Mouse (Mus musculus) adrenal gland, postnatal 4 days (tissue): Measurements from ENCODE around the gene Iqcf1. TPM values are rescaled to one million over a fixed set of nuclear protein-coding genes. Genes with fewer than 3 reads are reported as not detected.
A peak's percentile ranks its signal among the peaks of the same experiment; 100 is the strongest.

Source experiments
- DNase-seq, 2 experiments: peaks; one replicate each; pipeline ENCODE4 v3.0.0; 2021 to 2022; ENCODE audit warnings: low spot score in 2 of 2, mixed read lengths in 2 of 2
- total RNA-seq, 2 experiments: library from RNA; stranded (reverse); gene quantifications; 2 replicates each; pipeline ENCODE4 v1.2.3; 2021

Gene Iqcf1
- total RNA-seq, 2 experiments from 2014 or later = not detected

DNA sequence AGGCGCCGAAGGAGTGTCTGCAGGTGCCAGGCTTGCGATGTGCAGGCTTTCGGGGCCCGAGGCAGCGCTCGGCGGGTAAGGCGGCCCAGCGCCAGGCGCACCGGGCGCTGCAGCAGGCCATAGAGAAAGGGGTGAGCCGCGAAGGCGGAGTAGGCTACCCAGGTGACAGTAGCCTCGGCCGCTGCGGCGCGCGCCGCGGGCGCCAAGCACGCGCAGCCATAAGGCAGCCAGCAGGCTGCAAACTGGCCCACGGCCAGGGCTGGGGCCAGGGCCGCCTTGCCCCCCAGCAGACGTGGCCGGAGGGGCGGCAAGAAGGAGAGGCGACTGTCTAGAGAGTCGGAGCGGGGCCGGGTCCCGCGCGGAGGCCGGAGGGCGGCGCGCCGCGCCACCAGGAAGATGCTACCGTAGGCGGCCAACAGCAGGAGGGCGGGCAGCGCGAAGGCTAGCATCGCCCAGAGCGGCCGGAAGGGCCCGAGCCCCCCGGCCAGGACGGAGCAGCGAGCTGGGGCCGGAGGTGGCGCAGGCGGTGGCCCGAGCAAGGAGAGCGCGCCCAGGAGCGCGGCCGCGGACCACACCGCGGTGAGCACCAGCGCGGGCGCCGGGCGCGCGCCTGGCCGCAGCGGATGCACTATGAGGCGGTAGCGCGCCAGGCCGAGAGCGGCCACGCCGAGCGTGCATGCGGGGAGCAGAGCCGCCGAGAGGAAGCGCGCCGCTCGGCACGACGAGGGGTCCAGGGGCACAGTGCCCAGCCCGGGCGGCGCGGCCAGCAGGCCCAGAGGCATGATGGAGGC lies 34.8 kb upstream of the Iqcf1 start:
- DNase-seq = no peak

DNA sequence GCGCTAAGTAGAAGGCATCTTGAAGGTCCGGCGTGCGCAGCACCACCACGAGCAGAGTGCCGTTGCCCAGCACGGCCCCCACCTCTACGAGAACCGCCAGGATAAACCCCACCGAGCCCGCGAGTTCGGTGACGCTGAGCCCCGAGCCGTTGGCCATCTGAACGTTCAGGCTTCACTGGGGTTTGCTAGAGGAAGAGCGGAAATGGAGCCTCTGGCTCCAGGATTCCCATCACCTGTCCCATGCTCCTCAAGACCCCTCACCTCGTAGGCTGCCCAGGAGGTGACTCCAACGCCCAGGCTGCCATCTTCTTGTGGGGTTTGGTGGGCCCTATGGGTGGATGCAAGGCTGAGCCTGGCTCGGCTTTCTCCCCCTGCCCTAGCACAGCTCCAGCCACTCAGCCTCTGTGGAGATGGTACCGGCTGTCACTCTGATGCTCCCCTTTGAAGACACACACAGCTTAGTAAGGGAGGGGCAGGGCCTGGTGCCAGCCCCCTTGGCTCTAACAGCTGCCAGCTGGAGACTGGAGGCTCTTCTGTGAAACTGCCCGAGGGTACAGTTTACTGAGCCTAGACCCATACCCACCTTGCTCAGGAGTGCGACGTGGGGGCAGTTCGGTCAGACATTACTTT lies 34.1 kb upstream of the Iqcf1 start, which contains the start of gene Gpr62:
Gene Gpr62 (minus strand): TSS at position 368 of the 630 bp plus-strand sequence.
- no peak for DNase-seq

GRCm38 (mm10) chr9:106466721-106467120 lies 33.0 kb upstream of the Iqcf1 start:
- DNase-seq = no peak

GRCm38 (mm10) chr9:106467746-106468145 lies 32.0 kb upstream of the Iqcf1 start:
- DNase-seq = no peak

DNA sequence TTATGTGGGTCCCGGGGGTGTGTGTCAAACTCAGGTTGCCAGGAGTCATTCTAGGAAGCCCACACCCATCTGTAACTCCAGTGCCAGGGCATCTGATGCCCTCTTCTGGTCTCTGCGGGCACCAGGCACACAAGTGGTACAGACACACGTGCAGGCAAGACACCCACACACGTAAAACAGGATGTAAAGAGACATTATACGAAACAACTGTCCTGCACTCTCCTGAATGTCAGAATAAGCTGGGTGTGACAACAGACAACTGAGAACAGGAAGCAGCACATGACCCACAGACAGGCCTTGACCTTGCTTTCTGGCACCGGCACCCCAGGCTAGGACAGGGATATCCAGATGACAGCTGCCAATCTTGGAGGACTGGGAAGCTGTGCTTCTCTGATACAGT lies 30.4 kb upstream of the Iqcf1 start:
- DNase-seq = no peak

- DNase-seq = no peak
Observed at GRCm38 (mm10) chr9:106469776-106470175, 30.0 kb upstream of the Iqcf1 start.

- DNase-seq = no peak
Observed at GRCm38 (mm10) chr9:106470991-106471750, 28.6 kb upstream of the Iqcf1 start.

GRCm38 (mm10) chr9:106471892-106472291 lies 27.9 kb upstream of the Iqcf1 start:
- no peak for DNase-seq

- DNase-seq = no peak
Observed at GRCm38 (mm10) chr9:106472321-106472720, 27.4 kb upstream of the Iqcf1 start.

GRCm38 (mm10) chr9:106473081-106473752 lies 26.6 kb upstream of the Iqcf1 start:
- DNase-seq = no peak

DNA sequence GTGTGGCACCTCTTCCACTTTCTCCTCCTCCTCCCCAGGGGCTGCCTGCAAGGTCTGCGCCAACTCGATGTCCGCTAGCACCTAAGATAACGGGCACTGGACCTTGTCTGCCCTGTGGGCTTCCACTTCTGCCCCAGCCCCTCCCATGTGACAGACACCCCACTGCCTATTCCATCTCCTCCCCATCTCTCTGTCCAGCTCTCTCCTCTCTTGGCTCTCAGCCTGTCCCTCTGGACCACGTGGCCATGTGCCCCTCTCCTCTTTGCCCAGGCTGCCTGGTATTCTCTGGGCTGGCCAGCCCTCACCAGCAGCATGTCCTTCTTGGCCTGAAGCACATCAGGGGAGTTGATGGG lies 26.0 kb upstream of the Iqcf1 start:
- no peak for DNase-seq

DNA sequence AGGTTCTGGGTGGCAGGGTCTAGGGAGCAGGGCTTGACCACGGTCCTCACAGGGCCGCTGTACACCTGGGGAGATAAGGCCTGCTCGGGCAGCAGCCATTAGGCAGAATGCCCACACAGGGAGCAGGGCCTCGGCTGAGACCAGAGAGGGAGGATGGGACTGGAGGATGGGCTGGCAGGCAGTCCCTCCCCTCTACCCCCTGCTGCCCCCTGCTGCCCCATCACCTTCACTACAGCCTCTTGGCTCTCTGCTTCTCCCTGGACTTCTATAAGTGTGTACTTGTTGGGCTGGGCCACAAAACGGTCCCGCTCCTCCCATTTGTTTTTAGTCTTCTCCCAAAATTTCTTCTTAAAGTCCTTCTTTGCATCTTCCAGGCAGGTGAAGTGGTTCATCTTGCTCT lies 25.3 kb upstream of the Iqcf1 start:
- peak in 1 of 2 experiments; percentile 62 for DNase-seq

DNA sequence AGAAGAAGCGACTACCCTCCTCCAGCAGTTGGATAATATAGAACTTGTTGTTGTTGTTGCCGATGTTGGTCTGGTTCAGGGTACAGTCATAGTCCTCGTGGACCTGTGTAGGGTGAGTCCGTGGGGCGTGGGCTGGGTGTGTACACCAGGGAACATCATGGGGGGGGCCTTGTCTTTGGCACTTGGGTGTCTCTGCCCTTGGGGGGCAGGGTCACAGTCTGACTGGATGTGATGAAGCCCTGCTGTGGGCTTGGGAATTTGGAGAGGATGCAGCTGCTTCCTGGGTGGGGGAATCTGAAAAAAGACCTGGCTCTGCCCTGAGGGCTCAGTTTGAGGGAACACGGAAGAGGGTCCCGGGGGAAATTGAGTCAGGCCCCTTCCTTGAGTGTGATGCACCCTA lies 24.7 kb upstream of the Iqcf1 start:
- DNase-seq = no peak

- no peak for DNase-seq
Observed at GRCm38 (mm10) chr9:106475663-106476001, 24.1 kb upstream of the Iqcf1 start, which contains the start of gene Rrp9. Gene Rrp9 (plus strand): TSS chr9:106475963.

DNA sequence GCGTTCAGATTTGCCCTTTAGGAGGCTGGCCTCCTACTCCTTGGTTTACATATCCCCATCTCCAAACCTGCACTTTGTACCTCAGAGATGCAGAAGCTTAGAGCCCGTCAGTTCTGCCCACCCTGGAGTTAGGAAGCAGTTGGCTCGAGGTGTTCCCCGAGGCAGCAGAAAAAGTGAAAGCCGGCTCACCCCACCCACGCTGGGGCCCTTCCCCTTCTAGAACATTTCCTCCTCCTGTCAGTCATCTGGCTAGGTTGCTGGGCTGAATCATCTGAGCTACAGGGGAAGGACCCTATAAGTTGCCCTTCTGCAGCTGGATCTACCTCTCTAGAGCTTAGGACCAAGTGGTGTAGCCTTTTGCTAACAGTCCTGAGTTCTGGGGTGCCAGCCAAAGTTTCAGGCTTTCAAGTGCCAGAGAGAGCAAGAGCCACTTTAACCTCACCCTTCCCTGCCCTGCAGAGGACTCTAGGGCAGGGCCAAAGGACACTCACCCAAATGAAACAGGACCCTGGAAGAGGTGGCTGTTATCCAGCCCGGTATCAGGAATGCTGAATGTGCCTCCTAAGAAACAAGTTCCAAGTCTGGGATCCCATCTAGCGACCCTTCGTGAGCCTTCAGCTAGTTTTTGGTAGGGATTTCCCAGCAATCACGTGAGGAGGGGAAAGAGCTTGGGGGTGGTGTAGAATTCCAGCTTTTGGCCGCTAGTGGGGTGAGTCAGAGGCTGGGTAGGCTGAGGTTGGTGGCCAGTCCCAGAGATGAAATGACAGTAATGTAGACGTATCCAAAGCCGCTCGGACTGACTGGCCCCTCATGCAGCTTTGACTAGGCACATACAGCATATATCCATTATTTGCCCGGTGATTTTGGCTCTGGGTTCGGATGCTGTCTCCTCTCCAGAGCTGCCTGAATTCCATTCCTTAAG lies 23.5 kb upstream of the Iqcf1 start:
- DNase-seq = no peak

DNA sequence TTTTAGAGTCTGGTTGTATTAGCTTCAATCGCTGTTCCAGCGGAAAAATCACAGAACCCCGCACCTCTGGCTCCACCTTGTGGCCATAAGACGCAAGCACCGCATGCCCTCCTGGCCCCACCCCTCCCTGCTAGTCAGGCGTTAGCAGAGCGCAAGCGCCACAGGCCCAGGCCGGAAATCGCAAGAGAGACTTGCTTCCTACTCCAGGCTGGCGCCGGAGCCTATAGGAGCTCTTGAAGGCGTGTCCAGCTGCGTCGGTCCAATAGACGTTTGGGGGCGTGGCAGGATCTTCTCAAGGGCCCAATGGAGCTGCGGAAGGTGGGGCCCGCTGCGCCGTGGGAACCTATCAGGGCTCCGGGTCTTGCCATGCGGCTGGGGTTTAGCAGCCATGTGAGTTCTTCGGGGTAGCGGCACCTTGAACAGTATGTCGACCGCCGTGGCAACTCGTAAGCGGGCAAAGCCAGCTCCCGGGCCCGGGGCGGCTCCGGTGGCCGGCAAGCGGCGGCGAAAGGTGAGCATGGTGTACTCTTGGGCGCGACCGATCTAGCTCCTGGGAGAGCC lies 22.8 kb upstream of the Iqcf1 start, which contains the start of gene Parp3:
Gene Parp3 (minus strand): TSS at position 26 of the 561 bp plus-strand sequence.
- peak; percentile 87 to 97 for DNase-seq

DNA sequence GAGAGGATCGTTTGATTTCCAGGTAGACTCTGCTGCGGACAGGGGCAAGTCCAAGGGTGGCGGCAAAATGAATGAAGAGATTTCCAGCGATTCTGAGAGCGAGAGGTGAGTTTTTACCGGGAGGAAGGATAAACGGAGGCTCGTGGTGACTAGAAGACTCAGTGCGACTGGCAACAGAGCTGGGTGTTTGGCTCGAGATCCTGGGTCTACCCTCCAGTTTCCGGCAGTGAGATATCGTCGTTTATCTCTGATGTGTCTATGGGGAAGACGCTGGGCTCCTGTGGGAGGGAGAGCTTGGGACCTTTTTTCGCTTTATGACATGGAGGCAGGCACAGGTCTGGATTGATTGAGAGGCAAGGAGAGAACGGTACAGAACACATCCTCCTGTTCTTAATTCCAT lies 22.1 kb upstream of the Iqcf1 start:
- DNase-seq = no peak

DNA sequence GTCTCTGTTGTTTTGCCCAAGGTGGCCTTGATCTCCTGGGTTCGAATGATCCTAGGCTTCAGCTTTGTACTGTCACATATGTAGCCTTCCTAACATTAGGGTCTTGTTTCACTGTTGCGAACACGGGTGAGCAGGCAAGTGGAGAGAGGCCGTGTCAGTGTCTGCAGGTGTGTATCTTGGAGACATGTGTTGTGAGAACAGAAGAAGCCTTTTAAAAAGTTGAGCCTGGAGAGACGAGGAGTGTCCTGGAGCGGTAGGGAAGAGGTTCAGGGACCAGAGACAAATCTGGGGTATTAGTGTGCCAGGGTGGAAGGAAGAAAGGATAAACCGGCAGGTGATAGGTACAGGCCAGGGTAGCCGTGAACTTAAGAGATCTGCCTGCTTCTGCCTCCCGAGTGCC lies 21.7 kb upstream of the Iqcf1 start:
- no peak for DNase-seq

DNA sequence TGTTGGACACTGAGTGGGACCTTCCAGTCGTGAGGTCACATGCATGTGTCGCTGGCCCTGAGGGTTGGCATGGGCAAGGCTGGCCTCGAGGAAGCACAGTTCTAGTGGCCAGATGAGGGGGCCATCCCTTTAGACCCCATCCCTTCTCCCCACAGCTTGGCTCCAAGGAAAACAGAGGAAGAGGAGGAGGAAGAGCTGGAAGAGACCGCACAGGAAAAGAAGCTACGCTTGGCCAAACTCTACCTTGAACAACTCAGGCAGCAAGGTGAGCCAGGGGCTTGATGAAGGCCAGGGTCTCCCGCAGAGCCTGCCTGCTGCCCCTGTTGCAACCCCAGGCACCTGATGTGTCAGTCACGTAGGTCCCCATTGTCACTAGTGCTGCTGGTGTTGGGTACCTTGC lies 19.2 kb upstream of the Iqcf1 start:
- DNase-seq = no peak

DNA sequence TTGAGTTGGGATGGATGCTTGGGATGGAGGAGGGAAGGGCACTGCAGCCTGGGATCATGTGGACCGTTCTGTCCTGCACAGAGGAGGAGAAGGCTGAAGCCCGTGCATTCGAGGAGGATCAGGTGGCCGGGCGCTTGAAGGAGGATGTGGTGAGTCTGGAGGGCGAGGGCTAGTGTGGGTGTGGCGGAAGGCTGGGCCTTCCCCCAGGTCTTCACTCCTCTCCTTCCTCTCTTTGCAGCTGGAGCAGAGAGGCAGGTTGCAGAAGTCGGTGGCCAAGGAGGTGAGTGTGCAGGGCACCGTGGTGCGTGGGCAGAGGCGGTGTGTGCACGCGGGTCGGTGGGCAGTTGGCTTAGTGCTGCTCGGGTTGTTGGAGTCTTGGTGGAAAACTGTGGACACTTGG lies 18.7 kb upstream of the Iqcf1 start:
- DNase-seq = no peak
